Mouse (Mus musculus): ENCODE data around the gene Gsx1. TPM values are rescaled to one million over a fixed set of nuclear protein-coding genes. Genes with fewer than 3 reads are reported as not detected.
A peak's percentile ranks its signal among the peaks of the same experiment; 100 is the strongest.

Gsx1 gene
- polyA plus RNA-seq (2012; ENCODE audit: insufficient read depth, low replicate concordance) = not detected in 2 replicates

- no peak for TF ChIP-seq FLI1 (IDR thresholded peaks at IDR 0.05; ENCODE audit: low read length)
- no peak for TF ChIP-seq GATA1 (IDR thresholded peaks at IDR 0.05; ENCODE audit: borderline replicate concordance, low read length)
- Histone ChIP-seq H3K4me3 (replicated peaks) (peak within 1 kb of the TSS; percentile 90), H3K36me3 (replicated peaks; ENCODE audit: low read length) (no peaks in the 10 kb centered on the region), H3K27me3 (replicated peaks) (peaks cover 93% of the 10 kb centered on the region), H3K9me3 (peaks cover 6% of the 10 kb centered on the region), H3K4me1 (peaks cover 41% of the 10 kb centered on the region)
Observed at GRCm38 (mm10) chr5:147188571-147188975, at the start of gene Gsx1. Gsx1 (plus strand) TSS chr5:147188696.

- Histone ChIP-seq H3K27me3 (replicated peaks) (peaks cover 3% of the 10 kb centered on the region), H3K4me1 (no peaks in the 10 kb centered on the region), H3K36me3 (replicated peaks; ENCODE audit: low read length) (no peaks in the 10 kb centered on the region), H3K4me3 (replicated peaks) (no peak overlapping the region), H3K9me3 (no peaks in the 10 kb centered on the region)
- no peak for TF ChIP-seq FLI1 (IDR thresholded peaks at IDR 0.05; ENCODE audit: low read length)
Observed at GRCm38 (mm10) chr5:147147340-147147739, 41.2 kb upstream of the Gsx1 start.

GRCm38 (mm10) chr5:147154806-147155371, 33.6 kb upstream of the Gsx1 start:
- TF ChIP-seq GATA1 (IDR thresholded peaks at IDR 0.05; ENCODE audit: borderline replicate concordance, low read length) (no peak), FLI1 (IDR thresholded peaks at IDR 0.05; ENCODE audit: low read length) (no peak)
- Histone ChIP-seq H3K4me1 (no peaks in the 10 kb centered on the region), H3K36me3 (replicated peaks; ENCODE audit: low read length) (no peaks in the 10 kb centered on the region), H3K4me3 (replicated peaks) (no peak overlapping the region), H3K9me3 (peaks cover 5% of the 10 kb centered on the region), H3K27me3 (replicated peaks) (peaks cover 31% of the 10 kb centered on the region)

GRCm38 (mm10) chr5:147155449-147156133, 32.9 kb upstream of the Gsx1 start:
- H3K4me3 ChIP-seq (replicated peaks) = no peak overlapping the region
- TF ChIP-seq GATA1 (IDR thresholded peaks at IDR 0.05; ENCODE audit: borderline replicate concordance, low read length) (no peak), FLI1 (IDR thresholded peaks at IDR 0.05; ENCODE audit: low read length) (no peak)
- peaks cover 5% of the 10 kb centered on the region for H3K9me3 ChIP-seq
- no peaks in the 10 kb centered on the region for H3K4me1 ChIP-seq
- peaks cover 31% of the 10 kb centered on the region for H3K27me3 ChIP-seq (replicated peaks)
- no peaks in the 10 kb centered on the region for H3K36me3 ChIP-seq (replicated peaks; ENCODE audit: low read length)

- no peaks in the 10 kb centered on the region for H3K36me3 ChIP-seq (replicated peaks; ENCODE audit: low read length)
- TF ChIP-seq FLI1 (IDR thresholded peaks at IDR 0.05; ENCODE audit: low read length) (no peak), GATA1 (IDR thresholded peaks at IDR 0.05; ENCODE audit: borderline replicate concordance, low read length) (no peak)
- peaks cover 5% of the 10 kb centered on the region for H3K9me3 ChIP-seq
- H3K27me3 ChIP-seq (replicated peaks) = peaks cover 31% of the 10 kb centered on the region
- no peak overlapping the region for H3K4me3 ChIP-seq (replicated peaks)
- H3K4me1 ChIP-seq = no peaks in the 10 kb centered on the region
Observed at GRCm38 (mm10) chr5:147156376-147156775, 32.1 kb upstream of the Gsx1 start.

GRCm38 (mm10) chr5:147157441-147157840, 31.1 kb upstream of the Gsx1 start:
- TF ChIP-seq GATA1 (IDR thresholded peaks at IDR 0.05; ENCODE audit: borderline replicate concordance, low read length) (no peak), FLI1 (IDR thresholded peaks at IDR 0.05; ENCODE audit: low read length) (no peak)

GRCm38 (mm10) chr5:147159320-147159719, 29.2 kb upstream of the Gsx1 start:
- Histone ChIP-seq H3K4me3 (replicated peaks) (no peak overlapping the region), H3K27me3 (replicated peaks) (peaks cover 24% of the 10 kb centered on the region), H3K9me3 (peaks cover 5% of the 10 kb centered on the region; the same call in 1 of the 2 replicates), H3K4me1 (no peaks in the 10 kb centered on the region), H3K36me3 (replicated peaks; ENCODE audit: low read length) (no peaks in the 10 kb centered on the region)
- TF ChIP-seq FLI1 (IDR thresholded peaks at IDR 0.05; ENCODE audit: low read length) (no peak), GATA1 (IDR thresholded peaks at IDR 0.05; ENCODE audit: borderline replicate concordance, low read length) (no peak)

More at GRCm38 (mm10) chr5:147157441-147157840, 31.1 kb upstream of the Gsx1 start:
- Histone ChIP-seq H3K9me3 (peaks cover 5% of the 10 kb centered on the region), H3K4me1 (no peaks in the 10 kb centered on the region), H3K27me3 (replicated peaks) (peaks cover 28% of the 10 kb centered on the region), H3K36me3 (replicated peaks; ENCODE audit: low read length) (no peaks in the 10 kb centered on the region), H3K4me3 (replicated peaks) (no peak overlapping the region)

GRCm38 (mm10) chr5:147159792-147160191, 28.7 kb upstream of the Gsx1 start:
- H3K9me3 ChIP-seq = peaks cover 5% of the 10 kb centered on the region; the same call in 1 of the 2 replicates
- H3K4me1 ChIP-seq = no peaks in the 10 kb centered on the region
- no peak overlapping the region for H3K4me3 ChIP-seq (replicated peaks)
- peaks cover 23% of the 10 kb centered on the region for H3K27me3 ChIP-seq (replicated peaks)
- TF ChIP-seq FLI1 (IDR thresholded peaks at IDR 0.05; ENCODE audit: low read length) = no peak
- TF ChIP-seq GATA1 (IDR thresholded peaks at IDR 0.05; ENCODE audit: borderline replicate concordance, low read length) = no peak
- H3K36me3 ChIP-seq (replicated peaks; ENCODE audit: low read length) = no peaks in the 10 kb centered on the region

- H3K9me3 ChIP-seq = no peaks in the 10 kb centered on the region
- no peak for TF ChIP-seq FLI1 (IDR thresholded peaks at IDR 0.05; ENCODE audit: low read length)
- no peak for TF ChIP-seq GATA1 (IDR thresholded peaks at IDR 0.05; ENCODE audit: borderline replicate concordance, low read length)
- H3K4me1 ChIP-seq = no peaks in the 10 kb centered on the region
- H3K27me3 ChIP-seq (replicated peaks) = peaks cover 2% of the 10 kb centered on the region
- H3K4me3 ChIP-seq (replicated peaks) = no peak overlapping the region
- no peaks in the 10 kb centered on the region for H3K36me3 ChIP-seq (replicated peaks; ENCODE audit: low read length)
Observed at GRCm38 (mm10) chr5:147165060-147165459, 23.4 kb upstream of the Gsx1 start.

- Histone ChIP-seq H3K36me3 (replicated peaks; ENCODE audit: low read length) (no peaks in the 10 kb centered on the region), H3K4me1 (no peaks in the 10 kb centered on the region), H3K27me3 (replicated peaks) (peaks cover 6% of the 10 kb centered on the region), H3K9me3 (peaks cover 16% of the 10 kb centered on the region), H3K4me3 (replicated peaks) (no peak overlapping the region)
- no peak for TF ChIP-seq GATA1 (IDR thresholded peaks at IDR 0.05; ENCODE audit: borderline replicate concordance, low read length)
- TF ChIP-seq FLI1 (IDR thresholded peaks at IDR 0.05; ENCODE audit: low read length) = no peak
Observed at GRCm38 (mm10) chr5:147170088-147170487, 18.4 kb upstream of the Gsx1 start.

Data from megakaryocyte, embryonic 14.5 days (primary cell).